Mouse (Mus musculus) adrenal gland, adult 2 months (tissue): ENCODE results near the gene Olfr1044. TPM values are rescaled to one million over a fixed set of nuclear protein-coding genes. Genes with fewer than 3 reads are reported as not detected.
"Not testable (repeated sequence)": the region's sequence is repeated elsewhere in the genome, so short reads cannot be mapped to it uniquely, and the experiment has no call there.

Experiments used
- DNase-seq: peaks from one replicate; pipeline ENCODE4 v3.0.0; 2021
- long read RNA-seq: library from polyadenylated mRNA; stranded (forward); transcript quantifications from one replicate; pipeline ENCODE4 v2.0.0, GENCODE M21; 2021
- polyA plus RNA-seq: library from polyadenylated mRNA; depleted of rRNA; stranded (reverse); fragments of >200 nt; gene quantifications from 2 replicates; pipeline ENCODE4 v1.2.3, GENCODE M21; 2012; rRNA removed
- total RNA-seq, 2 experiments: library from RNA; stranded (reverse); gene quantifications; 2 replicates each; pipeline ENCODE4 v1.2.3; 2021

The Olfr1044 gene
- not detected for total RNA-seq
- not detected in 2 replicates for polyA plus RNA-seq
- long read RNA-seq: 0 reads

- DNase-seq: no peak
Measured at GRCm38 (mm10) chr2:86177720-86178119, at the start of gene Olfr1044. Gene Olfr1044, minus strand, starts transcription at chr2:86177820.

- no peak for DNase-seq
Measured at GRCm38 (mm10) chr2:86219214-86219613, 41.6 kb upstream of the Olfr1044 start, which contains the start of gene Olfr1046. Gene Olfr1046, minus strand, starts transcription at chr2:86219314.

- no peak for DNase-seq
Measured at GRCm38 (mm10) chr2:86202909-86203308, 25.3 kb upstream of the Olfr1044 start, which contains the start of gene Olfr1045. Gene Olfr1045, minus strand, starts transcription at chr2:86203009.

DNA sequence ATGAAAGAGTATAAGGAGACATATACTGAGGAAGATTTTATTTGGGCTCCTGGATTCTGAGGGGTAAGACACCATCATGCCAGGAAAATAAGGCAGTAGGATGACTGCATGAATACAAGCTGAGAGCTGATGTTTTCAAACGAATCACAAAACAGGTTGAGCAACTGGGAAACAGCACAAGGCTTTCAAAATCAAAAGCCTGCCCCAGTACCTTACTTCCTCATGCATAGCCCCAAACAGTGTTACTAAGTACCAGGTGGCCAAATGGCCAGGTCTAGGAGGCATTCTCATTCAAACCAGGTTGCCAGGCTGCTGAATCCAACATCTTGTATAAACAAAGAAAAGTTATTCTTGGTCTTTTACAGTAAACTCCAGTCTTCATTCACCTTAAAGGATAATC, 18.2 kb upstream of the Olfr1044 start:
- DNase-seq: no peak

- DNase-seq: no peak
Measured at GRCm38 (mm10) chr2:86185583-86185982, 8.0 kb upstream of the Olfr1044 start, which contains the start of gene Olfr52. Gene Olfr52, minus strand, starts transcription at chr2:86185683.

GRCm38 (mm10) chr2:86179950-86180349, 2.3 kb upstream of the Olfr1044 start:
- DNase-seq: no peak

DNA sequence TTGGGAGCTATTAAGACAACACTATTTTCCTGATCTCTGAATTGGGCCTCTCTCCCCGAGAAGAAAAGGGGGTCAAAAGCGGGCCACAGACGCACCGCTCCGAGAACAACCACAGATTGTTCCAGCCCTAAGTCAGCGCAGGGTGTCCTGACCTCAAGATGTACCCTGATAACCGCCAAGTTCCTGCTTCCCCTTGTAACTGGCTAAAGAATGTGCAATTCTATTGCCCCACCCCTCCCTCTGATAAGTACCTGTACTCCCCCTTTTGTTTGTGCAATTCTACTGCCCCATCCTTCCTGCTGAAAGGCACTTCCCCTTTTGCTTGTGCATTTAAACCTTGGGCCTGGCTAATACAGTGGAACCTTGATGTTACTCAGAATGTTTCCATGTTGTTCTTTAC, 2.2 kb downstream of the Olfr1044 start:
- not testable (repeated sequence) for DNase-seq

- DNase-seq: no peak
Measured at GRCm38 (mm10) chr2:86167422-86167821, 10.2 kb downstream of the Olfr1044 start, which contains the start of gene Olfr1043. Gene Olfr1043, minus strand, starts transcription at chr2:86167522.

DNA sequence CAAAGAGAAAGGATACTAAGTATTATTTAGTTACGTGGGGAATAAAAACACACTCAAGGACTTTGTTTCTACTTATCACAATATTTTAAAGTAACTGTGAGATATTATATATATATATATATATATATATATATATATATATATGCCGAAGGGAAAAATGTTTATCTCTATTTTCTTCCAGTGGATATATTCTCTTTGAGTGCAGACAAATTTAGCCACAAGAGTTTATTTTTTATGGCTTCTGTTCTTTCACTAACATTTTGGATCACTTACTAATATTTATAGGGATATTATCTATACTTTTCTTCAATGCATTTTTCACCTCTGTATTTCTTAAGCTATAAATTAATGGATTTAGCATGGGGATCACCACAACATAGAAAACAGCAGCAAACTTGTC, 15.9 kb downstream of the Olfr1044 start, which contains the start of gene Olfr1042:
Gene Olfr1042, minus strand, starts transcription at position 101 of the 400 bp plus-strand sequence.
- no peak for DNase-seq

- no peak for DNase-seq
Measured at GRCm38 (mm10) chr2:86146632-86147031, 31.0 kb downstream of the Olfr1044 start, which contains the start of gene Olfr1040. Gene Olfr1040, minus strand, starts transcription at chr2:86146732.

DNA sequence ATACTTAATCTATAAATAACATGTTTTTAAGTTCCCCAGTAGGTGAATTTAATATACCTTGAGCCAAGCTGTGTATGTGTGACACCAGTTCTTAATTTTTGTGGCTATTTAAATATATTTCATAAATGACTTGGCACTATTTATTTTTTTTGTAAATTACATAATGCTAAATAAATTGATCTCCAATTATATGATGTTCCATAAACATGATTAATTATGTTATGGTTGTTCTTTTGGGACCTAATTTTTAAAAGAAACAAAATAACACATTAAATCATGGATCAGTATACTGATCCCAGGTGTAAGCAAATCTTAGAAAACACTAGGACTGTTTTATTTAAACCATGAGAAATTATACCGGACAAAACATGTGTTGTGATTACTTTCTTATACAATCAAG, 41.8 kb downstream of the Olfr1044 start, which contains the start of gene Olfr1039:
Gene Olfr1039, minus strand, starts transcription at position 101 of the 400 bp plus-strand sequence.
- no peak for DNase-seq

Other genes starting within 250 kb of the Olfr1044 start
- not detected for gene Olfr1028, start 227.4 kb downstream of the Olfr1044 start, total RNA-seq
- not detected in 2 replicates for gene Olfr1028, start 227.4 kb downstream of the Olfr1044 start, polyA plus RNA-seq
- gene Olfr1029, start 203.9 kb downstream of the Olfr1044 start, total RNA-seq: not detected
- gene Olfr1029, start 203.9 kb downstream of the Olfr1044 start, polyA plus RNA-seq: 0.09 TPM in 1 of 2 replicates, not detected in the other
- under 1 TPM in 1 of 2 experiments, not detected in 1; 0.09 TPM for gene Olfr1030, start 198.5 kb downstream of the Olfr1044 start, total RNA-seq
- gene Olfr1030, start 198.5 kb downstream of the Olfr1044 start, polyA plus RNA-seq: not detected in 2 replicates
- not detected for gene Olfr1031, start 187.5 kb downstream of the Olfr1044 start, total RNA-seq
- not detected in 2 replicates for gene Olfr1031, start 187.5 kb downstream of the Olfr1044 start, polyA plus RNA-seq
- gene Olfr1032, start 172.3 kb downstream of the Olfr1044 start, total RNA-seq: not detected
- not detected in 2 replicates for gene Olfr1032, start 172.3 kb downstream of the Olfr1044 start, polyA plus RNA-seq
- gene Olfr1033, start 157.2 kb downstream of the Olfr1044 start, total RNA-seq: 1 to 10 TPM; 3.4 to 4.4 TPM
- 0.19 and 0.42 TPM in 2 replicates for gene Olfr1033, start 157.2 kb downstream of the Olfr1044 start, polyA plus RNA-seq
- under 1 TPM; 0.10 to 0.52 TPM for gene Olfr1034, start 132.0 kb downstream of the Olfr1044 start, total RNA-seq
- gene Olfr1034, start 132.0 kb downstream of the Olfr1044 start, polyA plus RNA-seq: 0.07 TPM in 2 replicates
- gene Olfr1036, start 103.8 kb downstream of the Olfr1044 start, total RNA-seq: not detected
- not detected in 2 replicates for gene Olfr1036, start 103.8 kb downstream of the Olfr1044 start, polyA plus RNA-seq
- gene Olfr1037, start 90.4 kb downstream of the Olfr1044 start, total RNA-seq: not detected
- not detected in 2 replicates for gene Olfr1037, start 90.4 kb downstream of the Olfr1044 start, polyA plus RNA-seq
- gene Olfr1039, start 41.9 kb downstream of the Olfr1044 start, total RNA-seq: not detected
- not detected in 2 replicates for gene Olfr1039, start 41.9 kb downstream of the Olfr1044 start, polyA plus RNA-seq
- gene Olfr1040, start 31.1 kb downstream of the Olfr1044 start, total RNA-seq: not detected
- gene Olfr1040, start 31.1 kb downstream of the Olfr1044 start, polyA plus RNA-seq: not detected in 2 replicates
- not detected for gene Olfr1042, start 16.0 kb downstream of the Olfr1044 start, total RNA-seq
- not detected in 2 replicates for gene Olfr1042, start 16.0 kb downstream of the Olfr1044 start, polyA plus RNA-seq
- gene Olfr1043, start 10.3 kb downstream of the Olfr1044 start, total RNA-seq: not detected
- gene Olfr1043, start 10.3 kb downstream of the Olfr1044 start, polyA plus RNA-seq: not detected in 2 replicates
- gene Olfr52, start 7.9 kb upstream of the Olfr1044 start, total RNA-seq: not detected
- gene Olfr52, start 7.9 kb upstream of the Olfr1044 start, polyA plus RNA-seq: not detected in 2 replicates
- gene Olfr1045, start 25.2 kb upstream of the Olfr1044 start, total RNA-seq: not detected
- not detected in 2 replicates for gene Olfr1045, start 25.2 kb upstream of the Olfr1044 start, polyA plus RNA-seq
- not detected for gene Olfr1046, start 41.5 kb upstream of the Olfr1044 start, total RNA-seq
- gene Olfr1046, start 41.5 kb upstream of the Olfr1044 start, polyA plus RNA-seq: not detected in 2 replicates
- not detected for gene Olfr1047, start 53.6 kb upstream of the Olfr1044 start, total RNA-seq
- not detected in 2 replicates for gene Olfr1047, start 53.6 kb upstream of the Olfr1044 start, polyA plus RNA-seq
- gene Olfr1048, start 62.5 kb upstream of the Olfr1044 start, total RNA-seq: not detected
- gene Olfr1048, start 62.5 kb upstream of the Olfr1044 start, polyA plus RNA-seq: not detected in 2 replicates
- not detected for gene Olfr1049, start 80.5 kb upstream of the Olfr1044 start, total RNA-seq
- gene Olfr1049, start 80.5 kb upstream of the Olfr1044 start, polyA plus RNA-seq: not detected in 2 replicates
- not detected for gene Olfr1051, start 101.3 kb upstream of the Olfr1044 start, total RNA-seq
- not detected in 2 replicates for gene Olfr1051, start 101.3 kb upstream of the Olfr1044 start, polyA plus RNA-seq
- not detected for gene Olfr1052, start 114.6 kb upstream of the Olfr1044 start, total RNA-seq
- gene Olfr1052, start 114.6 kb upstream of the Olfr1044 start, polyA plus RNA-seq: not detected in 2 replicates
- not detected for gene Olfr1053, start 137.5 kb upstream of the Olfr1044 start, total RNA-seq
- gene Olfr1053, start 137.5 kb upstream of the Olfr1044 start, polyA plus RNA-seq: not detected in 2 replicates
- not detected for gene Olfr1054, start 157.6 kb upstream of the Olfr1044 start, total RNA-seq
- not detected in 2 replicates for gene Olfr1054, start 157.6 kb upstream of the Olfr1044 start, polyA plus RNA-seq
- gene Olfr1055, start 172.5 kb upstream of the Olfr1044 start, total RNA-seq: not detected
- gene Olfr1055, start 172.5 kb upstream of the Olfr1044 start, polyA plus RNA-seq: not detected in 2 replicates
- gene Olfr1056, start 184.6 kb upstream of the Olfr1044 start, total RNA-seq: not detected
- gene Olfr1056, start 184.6 kb upstream of the Olfr1044 start, polyA plus RNA-seq: not detected in 2 replicates
- gene Olfr1057, start 200.6 kb upstream of the Olfr1044 start, total RNA-seq: not detected
- not detected in 2 replicates for gene Olfr1057, start 200.6 kb upstream of the Olfr1044 start, polyA plus RNA-seq
- not detected for gene Olfr1058, start 210.7 kb upstream of the Olfr1044 start, total RNA-seq
- gene Olfr1058, start 210.7 kb upstream of the Olfr1044 start, polyA plus RNA-seq: not detected in 2 replicates
- gene Olfr1061, start 236.2 kb upstream of the Olfr1044 start, total RNA-seq: not detected
- not detected in 2 replicates for gene Olfr1061, start 236.2 kb upstream of the Olfr1044 start, polyA plus RNA-seq
- not detected for gene Olfr1062, start 248.9 kb upstream of the Olfr1044 start, total RNA-seq
- gene Olfr1062, start 248.9 kb upstream of the Olfr1044 start, polyA plus RNA-seq: not detected in 2 replicates